Mouse (Mus musculus) liver, postnatal 0 days (tissue): ENCODE measurements at regions not wholly inside any gene's neighbourhood (a gene's known extent, or its start where the extent isn't known, plus 50 kb on each side); places are given as distances from the start of the nearest gene placed in this dataset.

Experiments used
- ATAC-seq: fragments of 200-750 bp; cut with Nextera tagmentation; 2 replicates; pipeline ENCODE4 v1.8.0; 2017; ENCODE audit warnings: mild to moderate bottlenecking, moderate library complexity
- DNase-seq: peaks from one replicate; pipeline ENCODE4 v3.0.0-alpha.2; 2016
- H3K27ac ChIP-seq: fragments of 300-500 bp; sonication (generic); 2 replicates; pipeline ENCODE4 v1.5.1; 2014; ENCODE audit warnings: antibody characterized with exemption, moderate library complexity, mild to moderate bottlenecking, low read depth
- H3K27me3 ChIP-seq: fragments of 300-500 bp; sonication (generic); 2 replicates; pipeline ENCODE4 v1.6.1; 2014; ENCODE audit warnings: low read length, control low read depth, mixed read lengths; ENCODE audit not compliant: insufficient read depth
- H3K36me3 ChIP-seq: fragments of 300-500 bp; sonication (generic); replicated peaks from 2 replicates; pipeline ENCODE4 v1.6.1; 2014; ENCODE audit warnings: mild to moderate bottlenecking, control low read depth, low read length, moderate library complexity, mixed read lengths; ENCODE audit not compliant: insufficient read depth
- H3K4me1 ChIP-seq: fragments of 300-500 bp; sonication (generic); 2 replicates; pipeline ENCODE4 v1.6.1; 2014; ENCODE audit warnings: antibody characterized with exemption, mild to moderate bottlenecking, control low read depth; ENCODE audit not compliant: insufficient read depth
- H3K4me2 ChIP-seq: fragments of 300-500 bp; sonication (generic); 2 replicates; pipeline ENCODE4 v1.6.1; 2014; ENCODE audit warnings: low read depth, mild to moderate bottlenecking, low read length, moderate library complexity, mixed read lengths
- H3K4me3 ChIP-seq: fragments of 300-500 bp; sonication (generic); 2 replicates; pipeline ENCODE4 v1.5.1; 2014; ENCODE audit warnings: low read depth, low read length
- H3K9ac ChIP-seq: fragments of 300-500 bp; sonication (generic); replicated peaks from 2 replicates; pipeline ENCODE4 v1.6.1; 2014; ENCODE audit warnings: mild to moderate bottlenecking, moderate library complexity
- H3K9me3 ChIP-seq: fragments of 300-500 bp; sonication (generic); 2 replicates; pipeline ENCODE4 v1.6.1; 2016; ENCODE audit warnings: mild to moderate bottlenecking, control low read depth, low read length, mixed read lengths
- CTCF ChIP-seq: sonication (generic); IDR thresholded peaks from 2 replicates; pipeline ENCODE4 v1.5.1; 2016; ENCODE audit warnings: antibody characterized with exemption, low read depth
- EP300 ChIP-seq: IDR thresholded peaks from 2 replicates; pipeline ENCODE4 v1.6.1; 2016; ENCODE audit warnings: antibody characterized with exemption, low read depth, mild to moderate bottlenecking
- WGBS: fragments of 180-500 bp; shearing (Covaris S2); extraction: QIAGEN DNeasy Blood & Tissue Kit; methylation state at CpG from one replicate; pipeline ENCODE4 v1.1.7; 2014; ENCODE audit not compliant: insufficient replicate concordance; 5-methylcytosine and 5-hydroxymethylcytosine counted together

GRCm38 (mm10) chr16:29850616-29851015 is 213.6 kb upstream of the Hes1 start:
- H3K36me3 ChIP-seq = no peaks in the 10 kb centered on the region
- H3K4me2 ChIP-seq = no peak overlapping the region
- H3K4me1 ChIP-seq = peaks cover 4% of the 10 kb centered on the region
- H3K27ac ChIP-seq = no peak overlapping the region
- H3K4me3 ChIP-seq = no peak overlapping the region
- no peak for DNase-seq
- H3K9me3 ChIP-seq = no peaks in the 10 kb centered on the region
- H3K27me3 ChIP-seq = no peaks in the 10 kb centered on the region
- no peak for TF ChIP-seq CTCF
- no peak for TF ChIP-seq EP300
- ATAC-seq = no peak
- WGBS = 74% methylated on average over 3 of the region's 3 CpGs
- no peak overlapping the region for H3K9ac ChIP-seq

- H3K9me3 ChIP-seq = no peaks in the 10 kb centered on the region
- TF ChIP-seq CTCF (no peak), EP300 (no peak)
- 39% methylated on average over 9 of the region's 9 CpGs for WGBS
- H3K4me2 ChIP-seq = no peak overlapping the region
- no peak overlapping the region for H3K9ac ChIP-seq
- no peak for DNase-seq
- no peak for ATAC-seq
- no peaks in the 10 kb centered on the region for H3K27me3 ChIP-seq
- no peak overlapping the region for H3K27ac ChIP-seq
- no peak overlapping the region for H3K4me3 ChIP-seq
- H3K36me3 ChIP-seq = no peaks in the 10 kb centered on the region
- peaks cover 4% of the 10 kb centered on the region for H3K4me1 ChIP-seq
Measured at GRCm38 (mm10) chr16:29851827-29852226, 212.4 kb upstream of the Hes1 start.

- H3K36me3 ChIP-seq = no peaks in the 10 kb centered on the region
- no peaks in the 10 kb centered on the region for H3K27me3 ChIP-seq
- TF ChIP-seq CTCF (no peak), EP300 (no peak)
- no peak overlapping the region for H3K4me3 ChIP-seq
- ATAC-seq = no peak
- H3K4me1 ChIP-seq = no peaks in the 10 kb centered on the region; the same call in 1 of the 2 replicates
- H3K9me3 ChIP-seq = no peaks in the 10 kb centered on the region
- WGBS = 82% methylated on average over 9 of the region's 9 CpGs
- no peak overlapping the region for H3K4me2 ChIP-seq
- H3K9ac ChIP-seq = no peak overlapping the region
- no peak for DNase-seq
- H3K27ac ChIP-seq = no peak overlapping the region
Measured at GRCm38 (mm10) chr16:29854805-29855565, 209.2 kb upstream of the Hes1 start.

- Histone ChIP-seq H3K4me3 (no peak overlapping the region), H3K4me2 (no peak overlapping the region), H3K36me3 (no peaks in the 10 kb centered on the region), H3K4me1 (no peaks in the 10 kb centered on the region; the same call in 1 of the 2 replicates), H3K27me3 (no peaks in the 10 kb centered on the region), H3K9ac (no peak overlapping the region), H3K9me3 (no peaks in the 10 kb centered on the region), H3K27ac (no peak overlapping the region)
- no peak for DNase-seq
- TF ChIP-seq EP300 (no peak), CTCF (peak; percentile 21; the same call in 1 of the 2 replicates)
- no peak for ATAC-seq
- WGBS = 82% methylated on average over 1 of the region's 1 CpGs
Measured at GRCm38 (mm10) chr16:29856545-29856944, 207.6 kb upstream of the Hes1 start.

GRCm38 (mm10) chr16:29858645-29859044 is 205.5 kb upstream of the Hes1 start:
- Histone ChIP-seq H3K27ac (no peak overlapping the region), H3K36me3 (no peaks in the 10 kb centered on the region), H3K4me2 (no peak overlapping the region), H3K9me3 (no peaks in the 10 kb centered on the region), H3K4me1 (no peaks in the 10 kb centered on the region), H3K9ac (no peak overlapping the region), H3K27me3 (no peaks in the 10 kb centered on the region), H3K4me3 (no peak overlapping the region)
- no peak for TF ChIP-seq EP300
- TF ChIP-seq CTCF = no peak
- DNase-seq (no peak), ATAC-seq (no peak)
- WGBS = 64% methylated on average over 5 of the region's 5 CpGs

GRCm38 (mm10) chr16:29860306-29860705 is 203.9 kb upstream of the Hes1 start:
- H3K9me3 ChIP-seq = no peaks in the 10 kb centered on the region
- no peak overlapping the region for H3K27ac ChIP-seq
- no peak overlapping the region for H3K4me3 ChIP-seq
- TF ChIP-seq CTCF (no peak), EP300 (no peak)
- no peak overlapping the region for H3K9ac ChIP-seq
- H3K36me3 ChIP-seq = no peaks in the 10 kb centered on the region
- H3K4me1 ChIP-seq = no peaks in the 10 kb centered on the region
- H3K27me3 ChIP-seq = no peaks in the 10 kb centered on the region
- WGBS = 51% methylated on average over 6 of the region's 6 CpGs
- ATAC-seq = no peak
- H3K4me2 ChIP-seq = no peak overlapping the region
- DNase-seq = no peak
